Mouse (Mus musculus) liver, embryonic 14.5 days (tissue): ENCODE data around the gene Adck2. TPM values are rescaled to one million over a fixed set of nuclear protein-coding genes. Genes with fewer than 3 reads are reported as not detected.

Experiments
- ATAC-seq: fragments of 200-750 bp; cut with Nextera tagmentation; 2 replicates; pipeline ENCODE4 v1.8.0; 2017; ENCODE audit warnings: moderate number of reproducible peaks, mild to moderate bottlenecking, moderate library complexity; ENCODE audit not compliant: insufficient read depth
- DNase-seq, 3 experiments: peaks; one replicate each; pipeline ENCODE4 v3.0.0-alpha.2; 2012 to 2013; ENCODE audit warnings: low read depth in 3 of 3, low spot score in 3 of 3
- H3K27ac ChIP-seq: fragments of 300-500 bp; sonication (generic); 2 replicates; pipeline ENCODE4 v1.5.1; 2014; ENCODE audit warnings: moderate library complexity, mild to moderate bottlenecking, control low read depth, inconsistent platforms
- H3K27me3 ChIP-seq: fragments of 300-500 bp; sonication (generic); 2 replicates; pipeline ENCODE4 v1.6.1; 2014; ENCODE audit warnings: mild to moderate bottlenecking, low read length, moderate library complexity; ENCODE audit not compliant: control insufficient read depth, insufficient read depth
- H3K36me3 ChIP-seq: fragments of 300-500 bp; sonication (generic); replicated peaks from 2 replicates; pipeline ENCODE4 v1.6.1; 2014; ENCODE audit warnings: low read depth; ENCODE audit not compliant: control insufficient read depth, insufficient read depth
- H3K4me1 ChIP-seq, 2 experiments: fragments of 200-500 bp in 1 of 2; fragments of 300-500 bp in 1 of 2; sonication (generic) in 1 of 2; replicated peaks; 2 replicates each; pipeline ENCODE4 v1.6.1; 2012 to 2014; ENCODE audit warnings: antibody characterized with exemption in 1 of 2, inconsistent platforms in 1 of 2, low read length in 1 of 2; ENCODE audit not compliant: control insufficient read depth in 2 of 2, insufficient read depth in 2 of 2
- H3K4me2 ChIP-seq: fragments of 300-500 bp; sonication (generic); 2 replicates; pipeline ENCODE4 v1.6.1; 2014; ENCODE audit warnings: low read depth, mild to moderate bottlenecking, control low read depth, moderate library complexity
- H3K4me3 ChIP-seq, 2 experiments: fragments of 200-500 bp in 1 of 2; fragments of 300-500 bp in 1 of 2; sonication (generic) in 1 of 2; 2 replicates each; pipeline ENCODE4 v1.5.1; 2012 to 2014; ENCODE audit warnings: low read depth in 2 of 2, low read length in 2 of 2, mild to moderate bottlenecking in 2 of 2, control low read depth in 1 of 2, inconsistent platforms in 1 of 2, moderate library complexity in 1 of 2; ENCODE audit not compliant: insufficient read depth in 1 of 2
- H3K9ac ChIP-seq: fragments of 300-500 bp; sonication (generic); replicated peaks from 2 replicates; pipeline ENCODE4 v1.6.1; 2014; ENCODE audit warnings: mild to moderate bottlenecking, control low read depth, moderate library complexity
- H3K9me3 ChIP-seq: fragments of 300-500 bp; sonication (generic); 2 replicates; pipeline ENCODE4 v1.6.1; 2016; ENCODE audit warnings: low read length, mixed read lengths; ENCODE audit not compliant: control insufficient read depth
- CTCF ChIP-seq: IDR thresholded peaks from 2 replicates; pipeline ENCODE4 v1.5.1; 2016; ENCODE audit warnings: antibody characterized with exemption, low read depth, control low read depth
- EP300 ChIP-seq: IDR thresholded peaks from 2 replicates; pipeline ENCODE4 v1.6.1; 2016; ENCODE audit warnings: antibody characterized with exemption, low read depth
- WGBS: fragments of 180-500 bp; shearing (Covaris S2); extraction: QIAGEN DNeasy Blood & Tissue Kit; methylation state at CpG from one replicate; pipeline ENCODE4 v1.1.7; 2014; ENCODE audit not compliant: insufficient replicate concordance; 5-methylcytosine and 5-hydroxymethylcytosine counted together
- polyA plus RNA-seq, 2 experiments: library from polyadenylated mRNA; depleted of rRNA in 1 of 2; stranded (reverse) in 1 of 2; unstranded in 1 of 2; fragments of >200 nt; fragmentation: Nextera tagmentation in 1 of 2; extraction: Ambion mirVana in 1 of 2; gene quantifications; 2 replicates each; pipeline versions ENCODE4 v1.2.1 to v1.2.3; 2012 to 2014

Gene Adck2
- polyA plus RNA-seq, 2 experiments, result 3.1 to 6.7 TPM

DNA sequence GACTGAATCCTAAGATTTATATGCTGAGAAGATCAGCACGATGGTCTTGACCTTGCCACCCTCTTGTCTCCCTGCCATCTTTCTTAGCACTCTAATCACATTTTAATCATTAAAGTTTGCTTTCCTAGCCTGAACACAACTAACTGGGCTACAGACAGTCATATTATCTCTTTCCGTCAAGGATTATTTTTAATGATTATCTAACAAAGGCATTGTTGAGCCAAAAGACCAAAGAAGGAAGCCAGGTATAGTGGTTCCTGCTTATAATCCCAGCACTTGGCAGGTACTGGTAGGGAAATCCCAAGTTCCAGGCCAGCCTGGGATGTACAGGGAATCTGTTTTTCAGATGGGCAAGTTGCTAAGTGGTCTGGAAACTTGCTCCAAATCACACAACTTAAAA, 37.6 kb downstream of the Adck2 start:
- H3K4me2 ChIP-seq, result no peak overlapping the region
- H3K4me3 ChIP-seq, result no peak overlapping the region
- WGBS, result 79% methylated on average over 2 of the region's 2 CpGs
- no peak for ATAC-seq
- H3K9ac ChIP-seq, result no peak overlapping the region
- TF ChIP-seq EP300 (no peak), CTCF (no peak)
- no peaks in the 10 kb centered on the region for H3K4me1 ChIP-seq
- no peak overlapping the region for H3K27ac ChIP-seq
- H3K27me3 ChIP-seq, result no peaks in the 10 kb centered on the region
- H3K36me3 ChIP-seq, result peaks cover 2% of the 10 kb centered on the region
- no peaks in the 10 kb centered on the region for H3K9me3 ChIP-seq
- DNase-seq, result no peak

Other genes starting within 250 kb of the Adck2 start
- 3.7 and 3.9 TPM in 2 replicates for gene Slc37a3, start 196.2 kb upstream of the Adck2 start, polyA plus RNA-seq (2012; rRNA removed)
- gene Slc37a3, start 196.2 kb upstream of the Adck2 start, polyA plus RNA-seq (2014; fragmentation: Nextera tagmentation; extraction: Ambion mirVana), result 6.0 and 6.3 TPM in 2 replicates
- 0.04 and 0.17 TPM in 2 replicates for gene Rab19, start 192.7 kb upstream of the Adck2 start, polyA plus RNA-seq (2012; rRNA removed)
- 0.32 and 0.38 TPM in 2 replicates for gene Rab19, start 192.7 kb upstream of the Adck2 start, polyA plus RNA-seq (2014; fragmentation: Nextera tagmentation; extraction: Ambion mirVana)
- 89.7 and 116 TPM in 2 replicates for gene Mkrn1, start 153.4 kb upstream of the Adck2 start, polyA plus RNA-seq (2012; rRNA removed)
- 198 and 207 TPM in 2 replicates for gene Mkrn1, start 153.4 kb upstream of the Adck2 start, polyA plus RNA-seq (2014; fragmentation: Nextera tagmentation; extraction: Ambion mirVana)
- gene Dennd2a, start 16.0 kb upstream of the Adck2 start, polyA plus RNA-seq (2012; rRNA removed), result 1.3 and 1.4 TPM in 2 replicates
- gene Dennd2a, start 16.0 kb upstream of the Adck2 start, polyA plus RNA-seq (2014; fragmentation: Nextera tagmentation; extraction: Ambion mirVana), result 1.0 and 1.7 TPM in 2 replicates
- gene Gm42420, start 11.9 kb downstream of the Adck2 start, polyA plus RNA-seq (2012; rRNA removed), result 0.87 and 1.6 TPM in 2 replicates
- 2.1 and 2.5 TPM in 2 replicates for gene Gm42420, start 11.9 kb downstream of the Adck2 start, polyA plus RNA-seq (2014; fragmentation: Nextera tagmentation; extraction: Ambion mirVana)
- gene Ndufb2, start 18.7 kb downstream of the Adck2 start, polyA plus RNA-seq (2012; rRNA removed), result 105 and 120 TPM in 2 replicates
- 279 TPM in 2 replicates for gene Ndufb2, start 18.7 kb downstream of the Adck2 start, polyA plus RNA-seq (2014; fragmentation: Nextera tagmentation; extraction: Ambion mirVana)
- 2.9 and 3.6 TPM in 2 replicates for gene Braf, start 151.6 kb downstream of the Adck2 start, polyA plus RNA-seq (2012; rRNA removed)
- 4.1 and 4.6 TPM in 2 replicates for gene Braf, start 151.6 kb downstream of the Adck2 start, polyA plus RNA-seq (2014; fragmentation: Nextera tagmentation; extraction: Ambion mirVana)
- gene Mrps33, start 237.1 kb downstream of the Adck2 start, polyA plus RNA-seq (2012; rRNA removed), result 27.3 and 99.4 TPM in 2 replicates
- 92.1 and 94.6 TPM in 2 replicates for gene Mrps33, start 237.1 kb downstream of the Adck2 start, polyA plus RNA-seq (2014; fragmentation: Nextera tagmentation; extraction: Ambion mirVana)